Mouse (Mus musculus): Measurements from ENCODE around the gene Syt7. TPM values are rescaled to one million over a fixed set of nuclear protein-coding genes. Genes with fewer than 3 reads are reported as not detected.

Syt7 gene
- total RNA-seq, 2 experiments from 2014 or later = 45.8 to 47.0 TPM

- intact Hi-C loops (cut with DNase I) = no loop called here
- DNase-seq (ENCODE audit: low spot score) = no peak
Measured at GRCm38 (mm10) chr19:10379978-10380377, 8.9 kb upstream of the Syt7 start.

- intact Hi-C loops (cut with DNase I) = no loop called here
- DNase-seq (ENCODE audit: low spot score) = no peak
Measured at GRCm38 (mm10) chr19:10387660-10388059, 1.2 kb upstream of the Syt7 start.

GRCm38 (mm10) chr19:10389391-10390098, 655 bp downstream of the Syt7 start:
- no peak for DNase-seq (ENCODE audit: low spot score)
- intact Hi-C loops (cut with DNase I) = loop anchor here (2.0 to 5.0 kb wide), 3 partner anchors 45 to 98 kb away; no protein-coding TSS in a partner anchor

- intact Hi-C loops (cut with DNase I) = loop anchor here (2.0 to 5.0 kb wide), 3 partner anchors 45 to 97 kb away; no protein-coding TSS in a partner anchor
- no peak for DNase-seq (ENCODE audit: low spot score)
Measured at GRCm38 (mm10) chr19:10390099-10390680, 1.3 kb downstream of the Syt7 start.

- intact Hi-C loops (cut with DNase I) = loop anchor here (2.0 to 5.0 kb wide), 3 partner anchors 44 to 96 kb away; no protein-coding TSS in a partner anchor
- DNase-seq (ENCODE audit: low spot score) = no peak
Measured at GRCm38 (mm10) chr19:10391028-10391427, 2.1 kb downstream of the Syt7 start.

- intact Hi-C loops (cut with DNase I) = loop anchor here (2.0 to 5.0 kb wide), 3 partner anchors 43 to 95 kb away; no protein-coding TSS in a partner anchor
- DNase-seq (ENCODE audit: low spot score) = no peak
Measured at GRCm38 (mm10) chr19:10391995-10392394, 3.1 kb downstream of the Syt7 start.

- no peak for DNase-seq (ENCODE audit: low spot score)
- intact Hi-C loops (cut with DNase I) = loop anchor here (5.0 kb wide), 1 partner anchor 94 kb away; no protein-coding TSS in a partner anchor
Measured at GRCm38 (mm10) chr19:10393471-10393870, 4.6 kb downstream of the Syt7 start.

- no peak for DNase-seq (ENCODE audit: low spot score)
- intact Hi-C loops (cut with DNase I) = loop anchor here (5.0 kb wide), 1 partner anchor 93 kb away; no protein-coding TSS in a partner anchor
Measured at GRCm38 (mm10) chr19:10393874-10394500, 5.1 kb downstream of the Syt7 start.

GRCm38 (mm10) chr19:10395174-10395573, 6.3 kb downstream of the Syt7 start:
- intact Hi-C loops (cut with DNase I) = no loop called here
- no peak for DNase-seq (ENCODE audit: low spot score)

GRCm38 (mm10) chr19:10396962-10397361, 8.1 kb downstream of the Syt7 start:
- intact Hi-C loops (cut with DNase I) = no loop called here
- DNase-seq (ENCODE audit: low spot score) = no peak

- intact Hi-C loops (cut with DNase I) = no loop called here
- no peak for DNase-seq (ENCODE audit: low spot score)
Measured at GRCm38 (mm10) chr19:10397479-10398153, 8.7 kb downstream of the Syt7 start.

- DNase-seq (ENCODE audit: low spot score) = no peak
- intact Hi-C loops (cut with DNase I) = no loop called here
Measured at GRCm38 (mm10) chr19:10398296-10398695, 9.4 kb downstream of the Syt7 start.

- DNase-seq (ENCODE audit: low spot score) = no peak
- intact Hi-C loops (cut with DNase I) = no loop called here
Measured at GRCm38 (mm10) chr19:10402771-10403494, 14.0 kb downstream of the Syt7 start.

GRCm38 (mm10) chr19:10403593-10404380, 14.9 kb downstream of the Syt7 start:
- intact Hi-C loops (cut with DNase I) = no loop called here

GRCm38 (mm10) chr19:10404424-10404823, 15.5 kb downstream of the Syt7 start:
- no peak for DNase-seq (ENCODE audit: low spot score)
- intact Hi-C loops (cut with DNase I) = no loop called here

More at GRCm38 (mm10) chr19:10403593-10404380, 14.9 kb downstream of the Syt7 start:
- DNase-seq (ENCODE audit: low spot score) = no peak

GRCm38 (mm10) chr19:10404911-10405310, 16.0 kb downstream of the Syt7 start:
- no peak for DNase-seq (ENCODE audit: low spot score)
- intact Hi-C loops (cut with DNase I) = no loop called here

- intact Hi-C loops (cut with DNase I) = no loop called here
- DNase-seq (ENCODE audit: low spot score) = no peak
Measured at GRCm38 (mm10) chr19:10413701-10414242, 24.9 kb downstream of the Syt7 start.

GRCm38 (mm10) chr19:10415508-10415907, 26.6 kb downstream of the Syt7 start:
- no peak for DNase-seq (ENCODE audit: low spot score)
- intact Hi-C loops (cut with DNase I) = no loop called here

- intact Hi-C loops (cut with DNase I) = no loop called here
- DNase-seq (ENCODE audit: low spot score) = no peak
Measured at GRCm38 (mm10) chr19:10416889-10417288, 28.0 kb downstream of the Syt7 start.
